Mouse (Mus musculus) midbrain, embryonic 15.5 days (tissue): ENCODE measurements around the gene Sh3bp1. TPM values are rescaled to one million over a fixed set of nuclear protein-coding genes. Genes with fewer than 3 reads are reported as not detected.

Experiments used
- ATAC-seq: fragments of 200-750 bp; cut with Nextera tagmentation; replicated peaks from 2 replicates; pipeline ENCODE4 v1.8.0; 2017; ENCODE audit warnings: moderate TSS enrichment
- H3K27ac ChIP-seq: fragments of 300-500 bp; sonication (generic); 2 replicates; pipeline ENCODE4 v1.5.1; 2015; ENCODE audit warnings: mild to moderate bottlenecking, inconsistent platforms
- H3K27me3 ChIP-seq: fragments of 300-500 bp; sonication (generic); replicated peaks from 2 replicates; pipeline ENCODE4 v1.6.1; 2015; ENCODE audit warnings: inconsistent platforms
- H3K36me3 ChIP-seq: fragments of 300-500 bp; sonication (generic); replicated peaks from 2 replicates; pipeline ENCODE4 v1.6.1; 2015; ENCODE audit warnings: inconsistent platforms
- H3K4me1 ChIP-seq: fragments of 300-500 bp; sonication (generic); 2 replicates; pipeline ENCODE4 v1.6.1; 2015; ENCODE audit warnings: inconsistent platforms
- H3K4me2 ChIP-seq: fragments of 300-500 bp; sonication (generic); 2 replicates; pipeline ENCODE4 v1.6.1; 2015; ENCODE audit warnings: inconsistent platforms, mild to moderate bottlenecking, moderate library complexity
- H3K4me3 ChIP-seq: fragments of 300-500 bp; sonication (generic); 2 replicates; pipeline ENCODE4 v1.5.1; 2015; ENCODE audit warnings: mild to moderate bottlenecking, inconsistent platforms
- H3K9ac ChIP-seq: fragments of 300-500 bp; sonication (generic); 2 replicates; pipeline ENCODE4 v1.6.1; 2015; ENCODE audit warnings: mild to moderate bottlenecking, inconsistent platforms
- H3K9me3 ChIP-seq: fragments of 300-500 bp; sonication (generic); 2 replicates; pipeline ENCODE4 v1.6.1; 2016; ENCODE audit warnings: inconsistent platforms
- WGBS: fragments of 180-500 bp; shearing (Covaris S2); methylation state at CpG from one replicate; pipeline ENCODE4 v1.1.7; 2015; ENCODE audit warnings: mixed read lengths; 5-methylcytosine and 5-hydroxymethylcytosine counted together
- polyA plus RNA-seq: library from polyadenylated mRNA; unstranded; fragments of >200 nt; fragmentation: Nextera tagmentation; extraction: Ambion mirVana; gene quantifications from 2 replicates; pipeline ENCODE4 v1.2.1, GENCODE M21; 2015

Gene Sh3bp1
- polyA plus RNA-seq, 1 experiment from 2014 or later, result 3.6 TPM

DNA sequence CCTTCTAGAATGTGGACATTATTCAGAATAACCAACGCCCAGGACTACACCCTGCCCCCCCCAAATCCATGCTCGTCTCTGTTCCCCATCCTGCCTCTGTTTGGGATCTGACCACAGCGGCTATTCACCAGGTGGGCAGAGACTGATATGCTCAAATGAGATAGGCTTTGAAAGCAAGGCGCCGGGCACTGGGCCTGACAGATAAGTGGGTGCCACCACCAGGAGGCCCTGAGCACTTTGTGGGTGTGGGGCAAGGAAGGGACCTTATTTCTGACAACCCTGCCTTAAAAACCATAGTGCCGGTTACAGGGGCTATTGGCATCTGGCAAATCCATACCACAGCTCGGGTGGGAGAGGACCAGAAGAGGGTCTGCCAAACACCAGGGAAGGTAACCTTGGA, 23.1 kb downstream of the Sh3bp1 start:
- ATAC-seq, result no peak
- H3K27me3 ChIP-seq, result peaks cover 4% of the 10 kb centered on the region; the same call in 1 of the 2 replicates
- H3K36me3 ChIP-seq, result peaks cover 10% of the 10 kb centered on the region; the same call in 1 of the 2 replicates
- no peak overlapping the region for H3K9ac ChIP-seq
- no peak overlapping the region for H3K27ac ChIP-seq
- H3K4me1 ChIP-seq, result peaks cover 13% of the 10 kb centered on the region
- no peak overlapping the region for H3K4me3 ChIP-seq
- WGBS, result 88% methylated on average over 7 of the region's 7 CpGs
- H3K9me3 ChIP-seq, result no peaks in the 10 kb centered on the region
- H3K4me2 ChIP-seq, result no peak overlapping the region

- Histone ChIP-seq H3K9ac (no peak overlapping the region), H3K4me2 (no peak overlapping the region), H3K9me3 (no peaks in the 10 kb centered on the region), H3K27me3 (peaks cover 4% of the 10 kb centered on the region; the same call in 1 of the 2 replicates), H3K4me1 (peaks cover 18% of the 10 kb centered on the region), H3K4me3 (no peak overlapping the region), H3K36me3 (peaks cover 5% of the 10 kb centered on the region; the same call in 1 of the 2 replicates), H3K27ac (no peak overlapping the region)
- ATAC-seq, result no peak
- WGBS, result 76% methylated on average over 6 of the region's 6 CpGs
These were observed 24.0 kb downstream of the Sh3bp1 start for GRCm38 (mm10) chr15:78923585-78923984.

DNA sequence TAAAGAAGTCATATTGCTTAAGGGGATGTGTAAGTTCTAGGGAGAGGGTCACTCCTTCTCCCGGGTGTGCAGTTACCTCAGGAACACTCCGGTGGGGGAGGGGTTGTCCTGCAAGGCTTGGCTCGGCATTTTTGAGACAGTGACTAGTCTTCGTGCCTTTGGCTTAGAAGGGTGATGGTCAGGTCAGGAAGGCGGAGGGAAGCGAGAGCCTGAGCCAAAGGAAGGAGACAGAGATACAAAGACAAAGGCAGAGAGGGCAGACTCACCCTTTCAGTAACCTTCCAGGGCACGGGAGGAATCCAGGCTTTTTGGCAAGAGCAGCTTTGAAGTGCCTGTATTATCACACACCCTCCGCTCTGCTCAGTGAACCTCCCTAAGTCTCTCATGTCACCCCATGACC, 25.6 kb downstream of the Sh3bp1 start:
- WGBS, result 43% methylated on average over 8 of the region's 8 CpGs
- peaks cover 4% of the 10 kb centered on the region; the same call in 1 of the 2 replicates for H3K27me3 ChIP-seq
- no peaks in the 10 kb centered on the region for H3K36me3 ChIP-seq
- no peak overlapping the region for H3K4me2 ChIP-seq
- H3K9ac ChIP-seq, result no peak overlapping the region
- no peak for ATAC-seq
- H3K4me1 ChIP-seq, result peaks cover 18% of the 10 kb centered on the region
- H3K9me3 ChIP-seq, result no peaks in the 10 kb centered on the region
- no peak overlapping the region for H3K4me3 ChIP-seq
- no peak overlapping the region for H3K27ac ChIP-seq

DNA sequence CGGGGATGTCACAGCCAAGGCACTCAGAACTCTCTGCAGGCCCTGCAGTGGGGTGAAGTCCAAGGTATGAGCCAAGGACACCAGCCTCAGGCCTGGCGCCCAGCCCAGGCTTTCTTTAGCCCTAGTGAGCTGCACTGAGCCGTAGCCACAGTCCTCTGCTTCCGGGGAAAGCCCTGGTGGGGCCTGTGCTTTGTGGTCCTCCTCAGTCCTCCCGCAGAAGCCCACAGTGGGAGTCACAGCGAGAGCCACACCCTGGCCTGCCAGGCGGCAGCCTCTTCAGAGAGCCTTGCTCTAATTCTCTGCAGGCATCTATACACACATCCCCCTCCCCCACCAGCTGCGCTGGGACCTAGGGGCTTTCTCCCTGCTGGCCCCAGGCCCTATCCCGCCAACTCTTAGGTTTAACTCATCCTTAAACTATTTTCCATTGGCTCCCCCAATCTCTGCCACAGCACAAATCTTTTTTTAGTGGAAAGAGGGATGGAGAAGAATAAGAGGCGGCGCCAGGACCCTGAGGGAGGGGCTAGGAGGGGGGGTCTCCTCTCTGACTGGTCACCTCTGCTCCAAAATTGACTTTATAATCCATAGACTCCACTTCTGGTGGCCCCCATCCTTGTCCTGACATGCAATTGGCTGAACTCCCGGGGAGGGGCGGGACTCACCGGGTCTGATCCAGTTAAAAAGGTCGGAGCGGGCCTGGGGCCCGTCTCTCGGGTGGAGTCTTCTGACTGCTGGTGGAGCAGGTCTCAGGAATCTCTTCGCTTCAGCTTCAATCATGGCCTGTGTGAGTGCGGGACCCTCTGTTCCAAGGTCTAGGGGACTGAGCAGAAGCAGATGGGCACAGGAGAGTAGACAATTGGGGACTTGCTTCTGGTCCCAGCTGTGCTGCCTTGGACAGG, 26.7 kb downstream of the Sh3bp1 start, which contains the start of gene Lgals1:
Gene Lgals1 (plus strand): TSS at position 705 of the 899 bp plus-strand sequence.
- Histone ChIP-seq H3K9ac (no peak within 1 kb of the TSS), H3K4me2 (peak within 1 kb of the TSS; percentile 44), H3K27me3 (peaks cover 4% of the 10 kb centered on the region; the same call in 1 of the 2 replicates), H3K27ac (0 out of 2 replicates have a peak within 1 kb of the TSS, but pooled peaks have one; percentile 22), H3K4me1 (peaks cover 18% of the 10 kb centered on the region), H3K36me3 (no peaks in the 10 kb centered on the region), H3K4me3 (no peak within 1 kb of the TSS), H3K9me3 (no peaks in the 10 kb centered on the region)
- WGBS, result 9% methylated on average over 20 of the region's 20 CpGs
- peak; percentile 54; the same call in 1 of the 2 replicates for ATAC-seq

DNA sequence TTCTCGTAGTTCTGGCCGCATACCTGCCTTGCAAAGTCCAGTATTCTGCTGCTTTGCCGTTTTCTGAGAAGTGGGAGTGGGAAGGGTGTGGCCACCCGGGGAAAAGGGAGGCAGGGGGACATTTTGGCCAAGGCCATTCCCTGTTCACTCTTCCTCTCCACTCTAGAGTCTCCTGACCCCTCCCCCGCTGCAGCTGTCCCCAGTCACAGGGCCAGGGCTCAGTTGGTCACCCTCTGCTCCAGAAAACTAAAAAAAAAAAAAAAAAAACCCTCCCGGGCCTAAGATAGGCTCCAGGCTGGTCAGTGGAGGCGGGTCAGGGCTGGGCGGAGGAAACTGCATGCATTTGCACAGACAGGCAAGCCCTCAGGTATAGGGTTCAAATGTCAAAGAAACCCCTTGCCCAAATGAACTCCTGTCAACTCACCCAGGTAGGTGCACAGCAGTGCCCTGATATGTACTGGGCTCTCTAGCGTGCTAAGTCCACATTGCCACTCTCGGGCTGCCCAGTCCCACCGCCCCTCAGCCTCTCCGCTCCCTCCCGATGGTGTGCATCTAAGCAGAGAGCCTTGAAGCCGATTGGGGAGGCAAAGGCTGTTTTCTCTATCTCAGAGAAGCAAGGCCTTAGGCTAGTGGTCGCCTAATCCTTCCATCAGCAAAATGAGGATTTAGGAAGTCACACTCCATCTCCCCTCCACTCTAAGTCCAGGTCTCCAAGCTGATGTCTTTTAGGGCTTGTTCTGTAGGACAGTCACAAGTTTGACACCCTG, 27.6 kb downstream of the Sh3bp1 start:
- H3K27ac ChIP-seq, result no peak overlapping the region
- H3K9ac ChIP-seq, result no peak overlapping the region

DNA sequence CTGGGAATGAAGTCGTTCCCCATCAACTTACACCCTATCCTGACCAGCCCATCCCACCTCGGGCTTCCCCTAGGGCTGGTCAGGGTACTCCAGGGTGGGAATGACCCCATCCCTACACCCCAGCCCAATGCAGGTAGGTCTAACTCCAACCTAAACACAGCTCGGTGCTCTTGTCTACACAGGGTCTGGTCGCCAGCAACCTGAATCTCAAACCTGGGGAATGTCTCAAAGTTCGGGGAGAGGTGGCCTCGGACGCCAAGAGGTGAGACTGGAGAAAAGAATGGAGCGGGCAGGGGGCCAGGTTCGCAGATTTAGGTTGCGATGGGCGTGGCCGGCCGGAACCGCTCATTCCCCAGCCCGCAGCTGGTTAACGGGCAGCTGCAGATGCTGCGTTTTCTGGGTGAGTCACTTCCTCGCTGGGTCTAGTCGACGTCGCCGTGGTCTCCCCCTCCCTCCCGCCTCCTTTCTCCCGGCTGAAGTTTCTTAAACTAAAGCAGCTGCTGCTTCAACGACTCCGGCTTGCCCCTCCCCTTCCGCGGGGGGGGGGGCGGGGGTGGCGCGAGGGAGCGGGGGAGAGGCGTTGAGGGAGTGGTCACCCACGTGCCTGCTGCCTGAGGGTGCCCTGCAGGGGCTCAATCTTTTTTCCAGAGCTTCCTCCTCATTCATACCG, 28.4 kb downstream of the Sh3bp1 start:
- Histone ChIP-seq H3K27me3 (peaks cover 4% of the 10 kb centered on the region; the same call in 1 of the 2 replicates), H3K9me3 (no peaks in the 10 kb centered on the region), H3K36me3 (no peaks in the 10 kb centered on the region), H3K4me1 (peaks cover 18% of the 10 kb centered on the region), H3K9ac (no peak overlapping the region), H3K27ac (no peak overlapping the region), H3K4me2 (peak overlapping the region; percentile 44), H3K4me3 (peak overlapping the region; percentile 15)
- under 1% methylated on average over 33 of the region's 35 CpGs for WGBS
- no peak for ATAC-seq

More for the DNA sequence above, 27.6 kb downstream of the Sh3bp1 start:
- H3K9me3 ChIP-seq, result no peaks in the 10 kb centered on the region
- H3K4me1 ChIP-seq, result peaks cover 18% of the 10 kb centered on the region
- H3K4me3 ChIP-seq, result no peak overlapping the region
- no peak for ATAC-seq
- 19% methylated on average over 15 of the region's 15 CpGs for WGBS
- H3K36me3 ChIP-seq, result no peaks in the 10 kb centered on the region
- peak overlapping the region; percentile 44 for H3K4me2 ChIP-seq
- H3K27me3 ChIP-seq, result peaks cover 4% of the 10 kb centered on the region; the same call in 1 of the 2 replicates

- WGBS, result 46% methylated on average over 8 of the region's 8 CpGs
- Histone ChIP-seq H3K4me3 (no peak overlapping the region), H3K9me3 (no peaks in the 10 kb centered on the region), H3K4me1 (peaks cover 18% of the 10 kb centered on the region), H3K9ac (no peak overlapping the region), H3K36me3 (no peaks in the 10 kb centered on the region), H3K27me3 (peaks cover 4% of the 10 kb centered on the region; the same call in 1 of the 2 replicates), H3K4me2 (peak overlapping the region; percentile 44; the same call in 1 of the 2 replicates), H3K27ac (no peak overlapping the region)
- no peak for ATAC-seq
These were observed 29.0 kb downstream of the Sh3bp1 start for GRCm38 (mm10) chr15:78928539-78928938.

DNA sequence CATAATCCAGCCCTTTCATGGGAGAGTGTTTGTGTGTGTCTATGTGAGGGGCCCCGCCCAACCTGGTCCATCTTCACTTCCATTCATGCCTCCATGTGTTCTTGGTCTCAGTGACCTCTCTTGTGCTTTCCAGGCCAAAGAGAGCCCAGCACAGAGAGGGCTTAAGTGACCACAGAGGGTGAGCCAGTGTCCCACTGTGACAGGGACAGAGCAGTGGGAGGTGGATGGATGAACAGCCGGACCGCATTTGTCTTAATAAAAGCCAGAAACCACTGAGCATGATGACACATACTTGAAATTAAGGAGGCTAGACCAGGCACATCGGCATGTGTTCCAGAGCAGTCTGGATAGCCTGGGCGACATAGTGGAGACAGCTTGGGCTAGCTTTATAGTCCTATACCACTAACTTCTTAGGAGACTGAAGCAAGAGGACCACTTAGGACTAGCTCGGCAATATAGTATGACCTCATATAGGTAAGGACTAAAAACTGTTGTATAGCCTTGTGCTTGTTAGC, 30.7 kb downstream of the Sh3bp1 start:
- Histone ChIP-seq H3K4me3 (no peak overlapping the region), H3K36me3 (no peaks in the 10 kb centered on the region), H3K4me2 (no peak overlapping the region), H3K27ac (no peak overlapping the region), H3K9ac (no peak overlapping the region), H3K27me3 (peaks cover 4% of the 10 kb centered on the region; the same call in 1 of the 2 replicates), H3K4me1 (peaks cover 23% of the 10 kb centered on the region), H3K9me3 (no peaks in the 10 kb centered on the region)
- WGBS, result 94% methylated on average over 6 of the region's 6 CpGs
- no peak for ATAC-seq

GRCm38 (mm10) chr15:78930801-78931426, 31.3 kb downstream of the Sh3bp1 start:
- H3K4me2 ChIP-seq, result no peak overlapping the region
- no peak overlapping the region for H3K9ac ChIP-seq
- H3K36me3 ChIP-seq, result no peaks in the 10 kb centered on the region
- 89% methylated on average over 7 of the region's 7 CpGs for WGBS
- H3K9me3 ChIP-seq, result no peaks in the 10 kb centered on the region
- peaks cover 4% of the 10 kb centered on the region; the same call in 1 of the 2 replicates for H3K27me3 ChIP-seq
- H3K4me1 ChIP-seq, result peaks cover 26% of the 10 kb centered on the region
- H3K4me3 ChIP-seq, result no peak overlapping the region
- no peak for ATAC-seq
- H3K27ac ChIP-seq, result no peak overlapping the region

- no peak overlapping the region for H3K4me3 ChIP-seq
- H3K9ac ChIP-seq, result no peak overlapping the region
- H3K27me3 ChIP-seq, result no peaks in the 10 kb centered on the region; the same call in 1 of the 2 replicates
- 26% methylated on average over 3 of the region's 3 CpGs for WGBS
- H3K4me2 ChIP-seq, result no peak overlapping the region
- H3K9me3 ChIP-seq, result no peaks in the 10 kb centered on the region
- no peaks in the 10 kb centered on the region for H3K36me3 ChIP-seq
- H3K27ac ChIP-seq, result no peak overlapping the region
- peaks cover 25% of the 10 kb centered on the region for H3K4me1 ChIP-seq
- ATAC-seq, result no peak
These were observed 32.0 kb downstream of the Sh3bp1 start for GRCm38 (mm10) chr15:78931577-78931976.

DNA sequence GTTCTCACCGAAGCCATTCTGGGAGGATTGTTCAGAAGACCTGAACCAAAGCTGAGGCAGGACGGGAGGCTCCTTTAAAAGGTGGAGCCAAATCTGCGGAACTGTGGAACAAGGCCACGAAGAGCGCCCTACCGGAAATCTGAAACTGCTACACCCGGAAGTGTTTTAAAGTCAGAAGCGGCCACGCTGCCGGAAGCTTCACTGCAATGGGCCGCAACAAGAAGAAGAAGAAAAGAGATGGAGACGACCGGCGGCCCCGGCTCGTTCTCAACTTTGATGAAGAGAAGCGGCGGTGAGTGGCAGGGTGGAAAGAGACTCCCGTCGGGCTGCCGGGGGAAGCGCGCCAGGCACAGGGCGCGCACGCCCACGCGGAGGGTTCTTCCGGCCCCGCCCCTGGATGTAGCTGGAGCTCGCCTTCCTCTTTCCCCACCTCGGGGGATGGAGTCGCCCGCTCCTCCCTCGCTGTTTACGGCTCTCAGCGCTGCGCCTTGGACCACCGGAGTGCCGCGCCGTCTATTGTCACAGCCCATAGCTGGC, 35.3 kb downstream of the Sh3bp1 start, which contains the start of gene Nol12:
Gene Nol12 (plus strand): TSS at position 150 of the 537 bp plus-strand sequence.
- H3K9ac ChIP-seq, result peak within 1 kb of the TSS; percentile 84
- peaks cover 13% of the 10 kb centered on the region; the same call in 1 of the 2 replicates for H3K36me3 ChIP-seq
- peak; percentile 89 for ATAC-seq
- H3K4me2 ChIP-seq, result peak within 1 kb of the TSS; percentile 65
- H3K4me3 ChIP-seq, result peak within 1 kb of the TSS; percentile 80
- no peaks in the 10 kb centered on the region for H3K27me3 ChIP-seq
- H3K9me3 ChIP-seq, result no peaks in the 10 kb centered on the region
- peaks cover 17% of the 10 kb centered on the region for H3K4me1 ChIP-seq
- WGBS, result 0% methylated on average over 42 of the region's 42 CpGs
- peak within 1 kb of the TSS; percentile 88 for H3K27ac ChIP-seq
